Mouse (Mus musculus): ENCODE results near the gene Rdh5. TPM values are rescaled to one million over a fixed set of nuclear protein-coding genes. Genes with fewer than 3 reads are reported as not detected.

Gene Rdh5
- polyA plus RNA-seq, 1 experiment from 2014 or later = 12.1 TPM

- Histone ChIP-seq H3K4me3 (ENCODE audit: low read depth, low read length) (no peak overlapping the region), H3K4me1 (replicated peaks; ENCODE audit: control insufficient read depth, insufficient read depth, low read length) (no peaks in the 10 kb centered on the region), H3K27me3 (ENCODE audit: control insufficient read depth, insufficient read depth, low read length) (no peaks in the 10 kb centered on the region), H3K36me3 (ENCODE audit: control insufficient read depth, insufficient read depth, low read length) (no peaks in the 10 kb centered on the region), H3K4me2 (replicated peaks; ENCODE audit: low read depth, low read length) (no peak overlapping the region), H3K9me3 (ENCODE audit: control insufficient read depth, low read length) (no peaks in the 10 kb centered on the region), H3K27ac (ENCODE audit: low read depth, low read length) (no peak overlapping the region), H3K9ac (ENCODE audit: low read depth, low read length) (no peak overlapping the region)
- ATAC-seq (ENCODE audit: low FRiP score) (no peak), DNase-seq (ENCODE audit: low spot score) (no peak)
- WGBS = 69% methylated on average over 16 of the region's 16 CpGs
Observed at GRCm38 (mm10) chr10:128950208-128950887, 27.7 kb upstream of the Rdh5 start.

- no peak for DNase-seq (ENCODE audit: low spot score)
- Histone ChIP-seq H3K9ac (ENCODE audit: low read depth, low read length) (no peak overlapping the region), H3K4me1 (replicated peaks; ENCODE audit: control insufficient read depth, insufficient read depth, low read length) (no peaks in the 10 kb centered on the region), H3K27ac (ENCODE audit: low read depth, low read length) (no peak overlapping the region), H3K27me3 (ENCODE audit: control insufficient read depth, insufficient read depth, low read length) (no peaks in the 10 kb centered on the region), H3K4me2 (replicated peaks; ENCODE audit: low read depth, low read length) (no peak overlapping the region), H3K4me3 (ENCODE audit: low read depth, low read length) (no peak overlapping the region), H3K9me3 (ENCODE audit: control insufficient read depth, low read length) (no peaks in the 10 kb centered on the region), H3K36me3 (ENCODE audit: control insufficient read depth, insufficient read depth, low read length) (no peaks in the 10 kb centered on the region)
- ATAC-seq (ENCODE audit: low FRiP score) = no peak
- 85% methylated on average over 4 of the region's 4 CpGs for WGBS
Observed at GRCm38 (mm10) chr10:128947496-128947895, 24.8 kb upstream of the Rdh5 start.

GRCm38 (mm10) chr10:128945675-128946074 lies 23.0 kb upstream of the Rdh5 start:
- Histone ChIP-seq H3K4me3 (ENCODE audit: low read depth, low read length) (no peak overlapping the region), H3K4me1 (replicated peaks; ENCODE audit: control insufficient read depth, insufficient read depth, low read length) (no peaks in the 10 kb centered on the region), H3K9ac (ENCODE audit: low read depth, low read length) (no peak overlapping the region), H3K27ac (ENCODE audit: low read depth, low read length) (no peak overlapping the region), H3K27me3 (ENCODE audit: control insufficient read depth, insufficient read depth, low read length) (no peaks in the 10 kb centered on the region), H3K36me3 (ENCODE audit: control insufficient read depth, insufficient read depth, low read length) (no peaks in the 10 kb centered on the region), H3K9me3 (ENCODE audit: control insufficient read depth, low read length) (no peaks in the 10 kb centered on the region), H3K4me2 (replicated peaks; ENCODE audit: low read depth, low read length) (no peak overlapping the region)
- ATAC-seq (ENCODE audit: low FRiP score) = no peak
- DNase-seq (ENCODE audit: low spot score) = peak; percentile 29
- 12% methylated on average over 3 of the region's 3 CpGs for WGBS

GRCm38 (mm10) chr10:128940475-128941061 lies 17.9 kb upstream of the Rdh5 start:
- H3K9me3 ChIP-seq (ENCODE audit: control insufficient read depth, low read length) = no peaks in the 10 kb centered on the region
- no peak overlapping the region for H3K4me2 ChIP-seq (replicated peaks; ENCODE audit: low read depth, low read length)
- H3K4me3 ChIP-seq (ENCODE audit: low read depth, low read length) = no peak overlapping the region
- ATAC-seq (ENCODE audit: low FRiP score) (no peak), DNase-seq (ENCODE audit: low spot score) (no peak)
- H3K27ac ChIP-seq (ENCODE audit: low read depth, low read length) = no peak overlapping the region
- 87% methylated on average over 10 of the region's 10 CpGs for WGBS
- no peaks in the 10 kb centered on the region for H3K36me3 ChIP-seq (ENCODE audit: control insufficient read depth, insufficient read depth, low read length)
- H3K27me3 ChIP-seq (ENCODE audit: control insufficient read depth, insufficient read depth, low read length) = peaks cover 6% of the 10 kb centered on the region; the same call in 1 of the 2 replicates
- H3K9ac ChIP-seq (ENCODE audit: low read depth, low read length) = no peak overlapping the region
- H3K4me1 ChIP-seq (replicated peaks; ENCODE audit: control insufficient read depth, insufficient read depth, low read length) = no peaks in the 10 kb centered on the region

GRCm38 (mm10) chr10:128938974-128939373 lies 16.3 kb upstream of the Rdh5 start:
- Histone ChIP-seq H3K9me3 (ENCODE audit: control insufficient read depth, low read length) (no peaks in the 10 kb centered on the region), H3K4me3 (ENCODE audit: low read depth, low read length) (no peak overlapping the region), H3K4me1 (replicated peaks; ENCODE audit: control insufficient read depth, insufficient read depth, low read length) (no peaks in the 10 kb centered on the region), H3K9ac (ENCODE audit: low read depth, low read length) (no peak overlapping the region), H3K36me3 (ENCODE audit: control insufficient read depth, insufficient read depth, low read length) (no peaks in the 10 kb centered on the region), H3K27ac (ENCODE audit: low read depth, low read length) (no peak overlapping the region), H3K27me3 (ENCODE audit: control insufficient read depth, insufficient read depth, low read length) (peaks cover 13% of the 10 kb centered on the region; the same call in 1 of the 2 replicates), H3K4me2 (replicated peaks; ENCODE audit: low read depth, low read length) (no peak overlapping the region)
- 66% methylated on average over 5 of the region's 5 CpGs for WGBS
- ATAC-seq (ENCODE audit: low FRiP score) (no peak), DNase-seq (ENCODE audit: low spot score) (no peak)

- 80% methylated on average over 9 of the region's 9 CpGs for whole genome bisulfite sequencing
- H3K4me1 ChIP-seq (replicated peaks; ENCODE audit: control insufficient read depth, insufficient read depth, low read length) = no peaks in the 10 kb centered on the region
Observed at GRCm38 (mm10) chr10:128938457-128938856, 15.8 kb upstream of the Rdh5 start.

GRCm38 (mm10) chr10:128937756-128938390 lies 15.2 kb upstream of the Rdh5 start:
- no peak for ATAC-seq (ENCODE audit: low FRiP score)
- Histone ChIP-seq H3K4me3 (ENCODE audit: low read depth, low read length) (no peak overlapping the region), H3K4me1 (replicated peaks; ENCODE audit: control insufficient read depth, insufficient read depth, low read length) (no peaks in the 10 kb centered on the region), H3K9ac (ENCODE audit: low read depth, low read length) (no peak overlapping the region), H3K27me3 (ENCODE audit: control insufficient read depth, insufficient read depth, low read length) (peaks cover 22% of the 10 kb centered on the region; the same call in 1 of the 2 replicates), H3K27ac (ENCODE audit: low read depth, low read length) (no peak overlapping the region), H3K9me3 (ENCODE audit: control insufficient read depth, low read length) (no peaks in the 10 kb centered on the region), H3K4me2 (replicated peaks; ENCODE audit: low read depth, low read length) (no peak overlapping the region), H3K36me3 (ENCODE audit: control insufficient read depth, insufficient read depth, low read length) (no peaks in the 10 kb centered on the region)
- DNase-seq (ENCODE audit: low spot score) = no peak
- 68% methylated on average over 12 of the region's 12 CpGs for WGBS

More at GRCm38 (mm10) chr10:128938457-128938856, 15.8 kb upstream of the Rdh5 start:
- H3K9ac ChIP-seq (ENCODE audit: low read depth, low read length) = no peak overlapping the region
- ATAC-seq (ENCODE audit: low FRiP score) = no peak
- no peaks in the 10 kb centered on the region for H3K9me3 ChIP-seq (ENCODE audit: control insufficient read depth, low read length)
- H3K27ac ChIP-seq (ENCODE audit: low read depth, low read length) = no peak overlapping the region
- H3K4me2 ChIP-seq (replicated peaks; ENCODE audit: low read depth, low read length) = no peak overlapping the region
- H3K4me3 ChIP-seq (ENCODE audit: low read depth, low read length) = no peak overlapping the region
- H3K36me3 ChIP-seq (ENCODE audit: control insufficient read depth, insufficient read depth, low read length) = no peaks in the 10 kb centered on the region
- H3K27me3 ChIP-seq (ENCODE audit: control insufficient read depth, insufficient read depth, low read length) = peaks cover 17% of the 10 kb centered on the region; the same call in 1 of the 2 replicates
- no peak for DNase-seq (ENCODE audit: low spot score)

GRCm38 (mm10) chr10:128935826-128936440 lies 13.2 kb upstream of the Rdh5 start:
- Histone ChIP-seq H3K36me3 (ENCODE audit: control insufficient read depth, insufficient read depth, low read length) (no peaks in the 10 kb centered on the region), H3K27me3 (ENCODE audit: control insufficient read depth, insufficient read depth, low read length) (peaks cover 28% of the 10 kb centered on the region; the same call in 1 of the 2 replicates), H3K4me1 (replicated peaks; ENCODE audit: control insufficient read depth, insufficient read depth, low read length) (no peaks in the 10 kb centered on the region), H3K4me2 (replicated peaks; ENCODE audit: low read depth, low read length) (no peak overlapping the region), H3K27ac (ENCODE audit: low read depth, low read length) (no peak overlapping the region), H3K4me3 (ENCODE audit: low read depth, low read length) (no peak overlapping the region), H3K9me3 (ENCODE audit: control insufficient read depth, low read length) (no peaks in the 10 kb centered on the region), H3K9ac (ENCODE audit: low read depth, low read length) (no peak overlapping the region)
- ATAC-seq (ENCODE audit: low FRiP score) (no peak), DNase-seq (ENCODE audit: low spot score) (no peak)
- 71% methylated on average over 8 of the region's 8 CpGs for WGBS

Measured in hindbrain, embryonic 11.5 days (tissue).